Mouse (Mus musculus) neutrophil, adult 65 days (primary cell): ENCODE measurements around the gene Gm17387. TPM values are rescaled to one million over a fixed set of nuclear protein-coding genes. Genes with fewer than 3 reads are reported as not detected.

ENCODE experiments used
- total RNA-seq: library from RNA; stranded (reverse); gene quantifications from 2 replicates; pipeline ENCODE4 v1.2.4, GENCODE M21; 2023

Gene Gm17387
- not detected in 2 replicates for total RNA-seq

DNA sequence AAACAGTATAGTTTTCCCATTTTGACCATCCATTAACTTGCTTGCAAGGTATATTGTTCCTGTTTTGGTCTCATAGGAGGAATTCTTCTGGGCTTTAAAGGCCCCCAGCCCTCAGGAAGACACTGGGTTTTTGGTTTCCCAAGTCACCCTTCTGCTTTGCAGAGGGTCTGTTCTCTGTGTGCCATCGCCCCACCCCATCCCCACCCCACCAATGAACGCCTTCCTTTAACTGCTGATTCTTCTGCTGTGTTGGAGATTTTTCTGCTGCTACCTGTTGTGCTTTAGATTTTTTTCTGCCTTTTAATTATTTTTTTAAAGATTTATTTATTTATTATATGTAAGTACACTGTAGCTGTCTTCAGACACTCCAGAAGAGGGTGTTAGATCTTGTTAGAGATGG, at the start of gene Gm17387:
Gm17387 (plus strand) TSS at position 301 of the 400 bp plus-strand sequence.

DNA sequence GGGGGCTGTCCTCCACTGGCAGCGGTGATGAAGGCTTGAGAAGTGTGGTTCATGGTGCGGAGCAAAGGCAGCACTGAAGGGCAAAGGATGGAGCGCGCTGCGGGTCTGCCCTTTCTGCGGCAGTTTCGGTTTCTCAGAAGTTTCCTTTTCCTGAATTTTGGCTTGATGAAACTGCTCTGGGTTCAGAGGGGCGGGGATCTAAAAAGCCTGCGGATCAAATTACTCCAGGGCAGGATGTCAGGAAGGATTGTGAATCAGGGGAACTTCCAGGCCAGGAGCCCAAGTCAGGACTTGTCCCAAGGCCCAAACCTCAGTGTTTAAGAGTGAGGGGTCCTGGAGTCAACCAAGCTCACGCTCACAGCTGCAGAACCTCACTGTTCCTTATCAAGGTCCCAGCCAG, 18.3 kb upstream of the Gm17387 start, which contains the start of gene Ifitm3:
Ifitm3 (minus strand) TSS at position 178 of the 400 bp plus-strand sequence.

DNA sequence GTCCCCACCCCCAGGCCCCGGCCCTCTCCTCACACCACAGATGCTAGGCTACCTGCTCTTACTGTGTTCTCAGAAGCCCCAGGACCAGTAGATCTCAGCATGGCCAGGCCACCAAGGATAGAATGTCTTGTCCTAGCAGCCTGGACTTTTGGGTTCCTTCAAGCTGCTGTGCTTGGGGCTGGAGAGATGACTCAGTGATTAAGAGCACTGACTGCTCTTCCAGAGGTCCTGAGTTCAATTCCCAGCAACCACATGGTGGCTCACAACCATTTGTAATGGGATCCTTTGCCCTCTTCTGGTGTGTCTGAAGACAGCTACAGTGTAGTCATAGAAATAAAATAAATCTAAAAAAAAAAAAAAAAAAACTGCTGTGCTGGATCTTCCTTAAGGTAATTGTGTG, 11.1 kb upstream of the Gm17387 start, which contains the start of gene Ifitm6:
Ifitm6 (minus strand) TSS at position 101 of the 400 bp plus-strand sequence.

DNA sequence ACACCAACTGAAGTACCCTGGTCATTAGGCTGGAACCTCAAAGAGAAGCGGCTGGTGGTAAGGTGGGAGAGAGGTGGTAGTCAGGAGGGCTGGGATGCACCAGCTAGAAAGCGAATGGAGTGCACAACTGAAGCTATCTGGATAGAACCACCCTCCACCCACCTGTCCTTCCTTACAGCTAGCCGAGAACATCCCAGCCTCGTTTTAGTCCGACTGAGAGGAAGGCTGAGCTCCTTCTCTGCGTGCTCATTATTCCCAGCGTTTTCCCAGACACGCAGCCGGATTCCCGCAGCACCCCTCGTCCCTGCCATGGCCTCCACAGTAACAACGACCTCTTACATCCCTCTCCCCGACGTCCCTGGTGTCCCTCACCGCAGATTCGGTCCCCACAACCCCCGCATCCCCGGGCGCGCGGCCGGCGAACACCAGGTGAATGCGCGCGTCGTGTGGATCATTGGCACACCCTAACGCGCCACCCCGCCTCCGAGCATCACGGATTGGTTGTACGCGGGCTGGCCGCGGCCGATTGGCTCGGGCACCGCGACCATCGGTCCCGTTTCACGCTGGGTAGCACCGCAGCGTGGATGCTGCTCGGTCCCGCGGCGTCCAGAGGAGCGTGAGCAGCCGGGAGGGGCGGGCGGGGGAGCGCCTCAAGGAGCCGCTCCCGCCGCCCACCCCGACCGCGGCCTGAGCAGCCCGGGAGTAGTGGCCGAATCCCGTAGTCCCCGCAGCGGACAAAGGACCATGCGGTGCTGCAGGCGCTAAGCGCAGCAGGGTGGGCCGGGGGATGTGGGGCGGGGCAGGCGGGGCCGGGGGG, 31.7 kb downstream of the Gm17387 start, which contains the start of gene B4galnt4:
B4galnt4 (plus strand) TSS at position 679 of the 817 bp plus-strand sequence.

DNA sequence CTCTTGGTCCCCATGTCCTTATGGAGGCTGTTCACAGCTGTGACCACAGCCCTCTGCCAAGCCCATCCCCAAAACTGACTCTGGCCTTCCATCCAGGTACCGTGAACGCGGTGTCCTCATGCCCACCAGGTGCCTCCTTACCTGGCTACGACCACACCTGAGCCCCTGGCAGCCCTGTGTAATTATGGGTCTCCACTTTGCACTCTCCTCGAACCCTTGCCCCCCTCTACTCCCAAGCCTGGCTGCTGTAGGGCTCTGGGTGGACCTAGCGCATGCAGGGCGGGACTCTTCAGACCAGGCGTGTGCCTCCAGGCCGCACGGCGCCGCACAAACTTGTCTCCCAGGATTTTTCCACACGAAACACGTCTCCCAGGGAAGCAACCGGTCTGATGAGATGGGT, 48.9 kb downstream of the Gm17387 start, which contains the start of gene Pkp3:
Pkp3 (plus strand) TSS at position 378 of the 400 bp plus-strand sequence.

Other genes with a start within 250 kb of the Gm17387 start
- not detected in 2 replicates for gene Syce1, start 241.3 kb upstream of the Gm17387 start, total RNA-seq
- gene Zfp941, start 207.0 kb upstream of the Gm17387 start, total RNA-seq, result not detected in 2 replicates
- not detected in 2 replicates for gene Urah, start 194.1 kb upstream of the Gm17387 start, total RNA-seq
- not detected in 2 replicates for gene Scgb1c1, start 183.6 kb upstream of the Gm17387 start, total RNA-seq
- not detected in 2 replicates for gene Odf3, start 181.3 kb upstream of the Gm17387 start, total RNA-seq
- not detected in 2 replicates for gene Gm45785, start 172.8 kb upstream of the Gm17387 start, total RNA-seq
- gene Ric8a, start 172.2 kb upstream of the Gm17387 start, total RNA-seq, result 98.6 and 113 TPM in 2 replicates
- gene Bet1l, start 171.6 kb upstream of the Gm17387 start, total RNA-seq, result 21.7 and 27.0 TPM in 2 replicates
- 110 and 137 TPM in 2 replicates for gene Psmd13, start 147.2 kb upstream of the Gm17387 start, total RNA-seq
- gene Sirt3, start 146.8 kb upstream of the Gm17387 start, total RNA-seq, result 7.0 and 7.2 TPM in 2 replicates
- gene Cox8b, start 128.7 kb upstream of the Gm17387 start, total RNA-seq, result not detected in 2 replicates
- not detected in 2 replicates for gene Nlrp6, start 108.2 kb upstream of the Gm17387 start, total RNA-seq
- gene Pgghg, start 87.7 kb upstream of the Gm17387 start, total RNA-seq, result 19.6 and 25.0 TPM in 2 replicates
- 0.73 and 1.7 TPM in 2 replicates for gene Ifitm5, start 78.8 kb upstream of the Gm17387 start, total RNA-seq
- gene Gm45717, start 73.2 kb upstream of the Gm17387 start, total RNA-seq, result not detected in 2 replicates
- gene Ifitm2, start 73.1 kb upstream of the Gm17387 start, total RNA-seq, result 357 and 529 TPM in 2 replicates
- 416 and 495 TPM in 2 replicates for gene Ifitm1, start 61.9 kb upstream of the Gm17387 start, total RNA-seq
- 381 and 488 TPM in 2 replicates for gene Ifitm3, start 18.4 kb upstream of the Gm17387 start, total RNA-seq
- 593 and 1,068 TPM in 2 replicates for gene Ifitm6, start 11.2 kb upstream of the Gm17387 start, total RNA-seq
- 0.34 and 0.82 TPM in 2 replicates for gene B4galnt4, start 32.0 kb downstream of the Gm17387 start, total RNA-seq
- 2.4 and 2.6 TPM in 2 replicates for gene Pkp3, start 49.1 kb downstream of the Gm17387 start, total RNA-seq
- 4.4 and 5.0 TPM in 2 replicates for gene Sigirr, start 71.4 kb downstream of the Gm17387 start, total RNA-seq
- gene Ano9, start 88.7 kb downstream of the Gm17387 start, total RNA-seq, result not detected in 2 replicates
- 5.3 and 7.8 TPM in 2 replicates for gene Ptdss2, start 93.3 kb downstream of the Gm17387 start, total RNA-seq
- gene Rnh1, start 143.7 kb downstream of the Gm17387 start, total RNA-seq, result 105 and 134 TPM in 2 replicates
- gene Hras, start 164.9 kb downstream of the Gm17387 start, total RNA-seq, result 23.9 and 28.1 TPM in 2 replicates
- 4.2 and 4.5 TPM in 2 replicates for gene Lrrc56, start 165.0 kb downstream of the Gm17387 start, total RNA-seq
- gene Lmntd2, start 184.9 kb downstream of the Gm17387 start, total RNA-seq, result 0.18 TPM in 1 of 2 replicates, not detected in the other
- 2.7 and 5.1 TPM in 2 replicates for gene Rassf7, start 186.7 kb downstream of the Gm17387 start, total RNA-seq
- 89.4 and 114 TPM in 2 replicates for gene Phrf1, start 199.7 kb downstream of the Gm17387 start, total RNA-seq
- 21.6 and 37.9 TPM in 2 replicates for gene Irf7, start 237.3 kb downstream of the Gm17387 start, total RNA-seq
- gene Cdhr5, start 247.7 kb downstream of the Gm17387 start, total RNA-seq, result not detected in 2 replicates